Mouse (Mus musculus) olfactory bulb, adult 2 months (tissue): ENCODE results near the gene Gabbr2.

Source experiments
- CTCF ChIP-seq: fragments of 200-500 bp; IDR thresholded peaks from 2 replicates; pipeline ENCODE4 v1.5.1; 2012; ENCODE audit warnings: low read depth, mild to moderate bottlenecking, low read length, moderate library complexity; ENCODE audit not compliant: insufficient read depth
- POLR2A ChIP-seq: fragments of 200-500 bp; IDR thresholded peaks from 2 replicates; pipeline ENCODE4 v1.6.1; 2012; ENCODE audit warnings: mild to moderate bottlenecking, low read depth, low read length, moderate library complexity; ENCODE audit not compliant: insufficient read depth

DNA sequence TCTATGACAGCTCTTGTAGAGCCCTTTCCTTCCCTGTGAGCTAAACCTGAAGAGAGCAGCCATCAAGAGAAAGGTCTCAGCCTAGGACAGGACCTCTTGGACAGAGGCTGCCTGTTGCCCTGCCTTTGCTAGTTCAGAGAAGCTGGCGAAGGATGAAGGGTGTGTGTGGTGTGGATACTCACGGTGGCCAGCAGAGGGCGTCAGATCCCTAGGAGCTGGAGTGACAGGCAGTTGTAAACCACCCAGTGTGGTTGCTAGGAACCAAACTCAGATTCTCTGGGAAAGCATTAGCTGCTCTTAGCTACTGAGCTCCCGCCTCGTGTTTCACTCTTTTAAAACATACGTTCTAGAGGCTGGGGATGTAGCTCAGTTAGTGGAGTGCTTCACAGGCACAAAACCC is 210.6 kb downstream of the Gabbr2 start:
- TF ChIP-seq CTCF = no peak
- TF ChIP-seq POLR2A = no peak
